Mouse (Mus musculus) embryonic facial prominence, embryonic 10.5 days (tissue): ENCODE data around the gene Ddx58. TPM values are rescaled to one million over a fixed set of nuclear protein-coding genes. Genes with fewer than 3 reads are reported as not detected.
A peak's percentile ranks its signal among the peaks of the same experiment; 100 is the strongest.

Experiments
- DNase-seq: peaks from one replicate; pipeline ENCODE4 v3.0.0-alpha.2; 2017; ENCODE audit warnings: low spot score
- H3K27ac ChIP-seq: fragments of 300-500 bp; sonication (generic); replicated peaks from 2 replicates; pipeline ENCODE4 v1.5.1; 2016; ENCODE audit warnings: mild to moderate bottlenecking
- H3K27me3 ChIP-seq: fragments of 300-500 bp; sonication (generic); replicated peaks from 2 replicates; pipeline ENCODE4 v1.6.1; 2016; ENCODE audit warnings: low read depth, mild to moderate bottlenecking; ENCODE audit not compliant: poor library complexity, severe bottlenecking
- H3K36me3 ChIP-seq: fragments of 300-500 bp; sonication (generic); replicated peaks from 2 replicates; pipeline ENCODE4 v1.6.1; 2016; ENCODE audit warnings: mild to moderate bottlenecking, moderate library complexity
- H3K4me1 ChIP-seq: fragments of 300-500 bp; sonication (generic); 2 replicates; pipeline ENCODE4 v1.6.1; 2016
- H3K4me3 ChIP-seq: fragments of 300-500 bp; sonication (generic); 2 replicates; pipeline ENCODE4 v1.5.1; 2016; ENCODE audit warnings: mild to moderate bottlenecking, moderate library complexity
- H3K9me3 ChIP-seq: fragments of 300-500 bp; sonication (generic); 2 replicates; pipeline ENCODE4 v1.6.1; 2016; ENCODE audit warnings: mild to moderate bottlenecking
- WGBS: fragments of 180-500 bp; shearing (Covaris S2); methylation state at CpG from one replicate; pipeline ENCODE4 v1.1.7; 2016; 5-methylcytosine and 5-hydroxymethylcytosine counted together
- polyA plus RNA-seq: library from polyadenylated mRNA; unstranded; fragments of >200 nt; fragmentation: Nextera tagmentation; extraction: Ambion mirVana; gene quantifications from 2 replicates; pipeline ENCODE4 v1.2.1, GENCODE M21; 2016

Gene Ddx58
- polyA plus RNA-seq, 1 experiment from 2014 or later, result 6.2 TPM

DNA sequence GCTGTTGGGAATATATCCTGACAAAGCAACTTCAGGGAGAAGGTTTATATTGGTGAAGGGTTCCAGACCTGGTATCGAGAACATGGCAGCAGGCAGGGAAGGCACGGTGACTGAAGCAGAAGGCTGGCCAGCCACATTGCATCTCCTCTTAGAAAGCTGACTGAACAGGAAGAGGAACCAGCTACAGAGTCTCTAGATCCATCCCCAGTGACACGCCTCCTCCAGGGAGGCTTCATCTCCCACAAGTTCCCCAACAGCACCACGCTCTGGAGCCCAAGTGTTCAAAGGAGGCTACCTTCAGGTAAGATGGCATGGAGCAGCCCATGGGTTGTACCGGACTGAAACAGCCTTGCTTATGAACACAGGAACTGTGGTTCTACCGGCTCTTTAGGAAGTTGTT lies 37.4 kb downstream of the Ddx58 start:
- H3K27ac ChIP-seq, result no peak overlapping the region
- no peak for DNase-seq
- H3K36me3 ChIP-seq, result peaks cover 30% of the 10 kb centered on the region
- no peaks in the 10 kb centered on the region for H3K27me3 ChIP-seq
- 92% methylated on average over 6 of the region's 6 CpGs for WGBS
- H3K4me3 ChIP-seq, result no peak overlapping the region
- no peaks in the 10 kb centered on the region for H3K9me3 ChIP-seq
- no peaks in the 10 kb centered on the region for H3K4me1 ChIP-seq

DNA sequence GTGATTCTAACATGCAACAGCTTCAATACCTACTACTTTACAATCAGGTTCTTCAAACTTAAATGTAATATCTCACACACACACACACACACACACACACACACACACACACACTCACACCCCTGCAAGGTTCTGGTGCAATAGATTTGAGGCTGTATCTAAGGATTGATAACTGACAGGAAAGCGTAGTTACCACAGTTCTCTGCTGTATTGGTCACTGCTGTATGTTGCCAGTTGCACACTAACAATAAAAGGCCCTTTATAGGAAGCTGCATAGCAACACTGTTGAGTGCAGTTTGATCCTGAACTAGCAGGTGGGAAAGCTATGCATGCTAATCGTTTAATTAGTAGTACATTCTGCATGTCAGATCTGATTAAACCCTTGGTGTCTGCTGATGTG lies 44.3 kb downstream of the Ddx58 start:
- no peaks in the 10 kb centered on the region for H3K9me3 ChIP-seq
- peaks cover 8% of the 10 kb centered on the region; the same call in 1 of the 2 replicates for H3K4me1 ChIP-seq
- WGBS, result 92% methylated on average over 2 of the region's 2 CpGs
- H3K4me3 ChIP-seq, result no peak overlapping the region
- peaks cover 67% of the 10 kb centered on the region for H3K36me3 ChIP-seq
- no peak for DNase-seq
- H3K27ac ChIP-seq, result no peak overlapping the region
- H3K27me3 ChIP-seq, result no peaks in the 10 kb centered on the region

- no peak overlapping the region for H3K4me3 ChIP-seq
- H3K36me3 ChIP-seq, result peaks cover 75% of the 10 kb centered on the region
- no peak for DNase-seq
- no peak overlapping the region for H3K27ac ChIP-seq
- peaks cover 8% of the 10 kb centered on the region; the same call in 1 of the 2 replicates for H3K4me1 ChIP-seq
- no peaks in the 10 kb centered on the region for H3K9me3 ChIP-seq
- no peaks in the 10 kb centered on the region for H3K27me3 ChIP-seq
- 75% methylated on average over 9 of the region's 9 CpGs for WGBS
Measured at GRCm38 (mm10) chr4:40193461-40193860, 46.2 kb downstream of the Ddx58 start.

DNA sequence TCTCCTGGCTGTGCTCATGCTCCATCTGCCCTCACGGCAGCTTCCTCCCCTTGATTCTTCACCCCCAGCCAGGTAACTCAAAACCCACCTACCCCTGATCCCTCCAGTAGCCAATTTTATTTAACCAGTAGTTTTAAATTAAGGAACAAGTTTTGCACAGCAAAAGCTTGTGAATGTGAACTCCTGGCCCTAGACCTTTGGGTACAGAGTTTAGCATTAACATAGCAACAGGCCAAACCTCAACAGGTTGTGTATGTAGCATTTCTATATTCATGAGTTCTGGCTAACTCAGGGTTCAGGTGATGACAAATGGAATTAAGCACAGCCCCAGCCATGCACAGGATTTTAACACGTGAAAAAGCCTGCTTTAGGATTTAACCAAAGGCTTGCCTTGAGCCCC lies 47.4 kb downstream of the Ddx58 start:
- Histone ChIP-seq H3K27me3 (no peaks in the 10 kb centered on the region), H3K27ac (no peak overlapping the region; the same call in 1 of the 2 replicates), H3K9me3 (no peaks in the 10 kb centered on the region), H3K4me1 (peaks cover 8% of the 10 kb centered on the region; the same call in 1 of the 2 replicates), H3K36me3 (peaks cover 75% of the 10 kb centered on the region), H3K4me3 (no peak overlapping the region)
- 69% methylated on average over 2 of the region's 2 CpGs for WGBS
- no peak for DNase-seq

- H3K4me1 ChIP-seq, result peaks cover 8% of the 10 kb centered on the region; the same call in 1 of the 2 replicates
- no peaks in the 10 kb centered on the region for H3K27me3 ChIP-seq
- H3K36me3 ChIP-seq, result peaks cover 86% of the 10 kb centered on the region
- H3K9me3 ChIP-seq, result no peaks in the 10 kb centered on the region
- DNase-seq, result no peak
- H3K4me3 ChIP-seq, result no peak overlapping the region
- 90% methylated on average over 7 of the region's 7 CpGs for WGBS
- no peak overlapping the region for H3K27ac ChIP-seq
Measured at GRCm38 (mm10) chr4:40187956-40188355, 51.7 kb downstream of the Ddx58 start.

DNA sequence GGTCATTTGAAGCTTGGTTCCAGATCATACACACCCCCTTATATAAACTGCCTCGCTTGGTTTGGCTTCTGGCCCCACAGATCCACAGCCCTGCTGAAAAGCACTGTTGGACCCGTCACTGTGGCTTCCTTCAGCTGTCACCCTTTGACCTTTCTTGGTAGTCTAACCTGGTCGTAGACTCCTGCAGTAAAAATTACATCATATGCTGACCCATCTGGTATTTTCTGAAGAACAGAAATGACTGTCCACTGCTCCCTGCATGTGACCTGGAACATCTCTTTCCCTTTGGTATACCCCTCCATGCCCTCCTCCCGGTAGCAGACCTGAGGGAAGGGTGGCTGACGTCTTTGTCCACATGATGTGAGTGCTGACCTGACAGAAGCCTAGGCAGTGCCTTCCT lies 55.2 kb downstream of the Ddx58 start:
- Histone ChIP-seq H3K27ac (no peak overlapping the region), H3K4me1 (no peaks in the 10 kb centered on the region), H3K27me3 (no peaks in the 10 kb centered on the region), H3K36me3 (peaks cover 97% of the 10 kb centered on the region), H3K9me3 (no peaks in the 10 kb centered on the region), H3K4me3 (no peak overlapping the region)
- no peak for DNase-seq
- WGBS, result 87% methylated on average over 5 of the region's 5 CpGs

- H3K27me3 ChIP-seq, result no peaks in the 10 kb centered on the region
- no peaks in the 10 kb centered on the region for H3K4me1 ChIP-seq
- H3K27ac ChIP-seq, result no peak overlapping the region
- no peaks in the 10 kb centered on the region for H3K9me3 ChIP-seq
- 91% methylated on average over 6 of the region's 6 CpGs for WGBS
- peaks cover 95% of the 10 kb centered on the region for H3K36me3 ChIP-seq
- no peak overlapping the region for H3K4me3 ChIP-seq
- no peak for DNase-seq
Measured at GRCm38 (mm10) chr4:40183781-40184180, 55.8 kb downstream of the Ddx58 start.

DNA sequence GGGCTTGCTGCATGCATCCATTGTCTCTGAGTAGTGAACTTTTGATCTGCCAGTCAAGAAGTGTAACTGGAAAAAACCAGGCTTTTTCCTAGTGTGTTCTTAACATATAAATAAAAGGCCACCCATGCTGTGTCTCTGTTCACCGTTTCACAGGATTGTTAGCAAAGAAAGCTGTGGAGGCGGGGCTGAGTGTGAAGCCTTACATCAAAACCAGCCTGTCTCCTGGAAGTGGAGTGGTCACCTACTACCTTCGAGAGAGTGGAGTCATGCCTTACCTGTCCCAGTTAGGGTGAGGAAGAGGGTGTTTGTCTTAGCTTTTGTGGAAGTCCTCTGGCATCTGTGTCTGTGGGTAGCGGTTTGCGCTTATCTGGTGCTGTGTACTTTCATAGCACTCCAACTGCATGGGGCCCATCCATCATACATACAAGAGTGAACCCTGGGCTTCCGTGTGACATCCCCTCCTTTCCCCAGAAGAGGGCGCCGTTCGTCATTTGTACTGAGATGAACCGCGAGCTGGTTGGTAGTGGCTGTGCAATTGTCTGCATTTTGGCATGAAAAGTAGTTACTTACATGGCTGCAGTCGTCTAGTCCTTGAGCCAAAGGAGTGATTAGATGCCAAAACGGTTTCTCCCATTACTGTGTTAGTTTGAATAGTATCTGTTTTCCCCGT lies 56.8 kb downstream of the Ddx58 start:
- Histone ChIP-seq H3K27ac (no peak overlapping the region), H3K4me1 (no peaks in the 10 kb centered on the region), H3K27me3 (no peaks in the 10 kb centered on the region), H3K4me3 (no peak overlapping the region), H3K9me3 (no peaks in the 10 kb centered on the region), H3K36me3 (peaks cover 95% of the 10 kb centered on the region)
- DNase-seq, result peak; percentile 70
- WGBS, result 43% methylated on average over 14 of the region's 14 CpGs

- H3K27me3 ChIP-seq, result no peaks in the 10 kb centered on the region
- peaks cover 88% of the 10 kb centered on the region for H3K36me3 ChIP-seq
- H3K4me1 ChIP-seq, result no peaks in the 10 kb centered on the region
- 94% methylated on average over 8 of the region's 8 CpGs for WGBS
- no peaks in the 10 kb centered on the region for H3K9me3 ChIP-seq
- no peak overlapping the region for H3K4me3 ChIP-seq
- H3K27ac ChIP-seq, result no peak overlapping the region
- DNase-seq, result no peak
Measured at GRCm38 (mm10) chr4:40181681-40182080, 57.9 kb downstream of the Ddx58 start.

DNA sequence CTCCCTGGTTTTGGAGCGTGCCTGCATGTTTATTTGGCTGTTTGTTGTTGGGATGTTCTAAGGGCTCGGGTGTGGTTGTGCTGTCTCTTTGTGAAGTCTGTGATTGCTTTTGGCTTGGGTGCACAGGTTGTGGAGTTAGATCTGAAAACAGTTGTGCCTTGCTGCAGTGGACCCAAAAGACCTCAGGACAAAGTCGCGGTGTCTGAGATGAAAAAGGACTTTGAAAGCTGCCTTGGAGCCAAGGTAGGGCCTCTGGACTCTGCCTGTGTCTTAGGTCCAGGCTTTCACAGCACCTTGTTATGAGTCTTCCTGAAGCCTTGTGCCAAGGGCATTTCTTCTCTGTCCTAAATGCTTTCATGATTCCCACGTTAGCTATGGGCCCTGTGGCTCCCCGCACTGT lies 59.6 kb downstream of the Ddx58 start:
- Histone ChIP-seq H3K27ac (no peak overlapping the region), H3K36me3 (peaks cover 88% of the 10 kb centered on the region), H3K4me3 (no peak overlapping the region), H3K9me3 (no peaks in the 10 kb centered on the region), H3K27me3 (no peaks in the 10 kb centered on the region), H3K4me1 (no peaks in the 10 kb centered on the region)
- WGBS, result 89% methylated on average over 6 of the region's 6 CpGs
- DNase-seq, result no peak

GRCm38 (mm10) chr4:40178584-40178983 lies 61.0 kb downstream of the Ddx58 start:
- Histone ChIP-seq H3K27ac (no peak overlapping the region), H3K4me3 (no peak overlapping the region), H3K9me3 (no peaks in the 10 kb centered on the region), H3K27me3 (no peaks in the 10 kb centered on the region), H3K36me3 (peaks cover 77% of the 10 kb centered on the region), H3K4me1 (no peaks in the 10 kb centered on the region)
- DNase-seq, result no peak
- 92% methylated on average over 17 of the region's 17 CpGs for WGBS

- no peak for DNase-seq
- WGBS, result 65% methylated on average over 4 of the region's 4 CpGs
- Histone ChIP-seq H3K27ac (no peak overlapping the region), H3K36me3 (peaks cover 51% of the 10 kb centered on the region), H3K4me3 (no peak overlapping the region), H3K4me1 (no peaks in the 10 kb centered on the region), H3K27me3 (no peaks in the 10 kb centered on the region), H3K9me3 (no peaks in the 10 kb centered on the region)
Measured at GRCm38 (mm10) chr4:40174321-40174720, 65.3 kb downstream of the Ddx58 start.

- no peaks in the 10 kb centered on the region for H3K4me1 ChIP-seq
- no peak overlapping the region for H3K4me3 ChIP-seq
- no peaks in the 10 kb centered on the region for H3K27me3 ChIP-seq
- H3K36me3 ChIP-seq, result peaks cover 44% of the 10 kb centered on the region
- H3K27ac ChIP-seq, result no peak overlapping the region
- WGBS, result 92% methylated on average over 2 of the region's 2 CpGs
- no peak for DNase-seq
- no peaks in the 10 kb centered on the region for H3K9me3 ChIP-seq
Measured at GRCm38 (mm10) chr4:40172336-40172735, 67.3 kb downstream of the Ddx58 start.
